Mouse (Mus musculus): ENCODE data around the gene Csn3. TPM values are rescaled to one million over a fixed set of nuclear protein-coding genes. Genes with fewer than 3 reads are reported as not detected.

Csn3 gene
- not detected in 2 replicates for polyA plus RNA-seq (2012; ENCODE audit: insufficient read depth, insufficient read length, low replicate concordance, missing spikeins)

- H3K4me3 ChIP-seq (ENCODE audit: insufficient read depth, low read depth, low read length): no peak within 1 kb of the TSS
- TF ChIP-seq POLR2A (IDR thresholded peaks at IDR 0.05; ENCODE audit: insufficient read depth, low read depth, low read length): no peak
- TF ChIP-seq CTCF (IDR thresholded peaks at IDR 0.05; ENCODE audit: insufficient read depth, low read depth, low read length): no peak
- no peaks in the 10 kb centered on the region for H3K4me1 ChIP-seq (ENCODE audit: control insufficient read depth, insufficient read depth, low read length)
- WGBS: 30% methylated on average over 5 of the region's 5 CpGs
- no peak within 1 kb of the TSS for H3K27ac ChIP-seq (ENCODE audit: insufficient read depth, low read depth, low read length)
These were observed at the start of gene Csn3 for GRCm38 (mm10) chr5:87925372-87925771. Csn3 (plus strand) TSS chr5:87925579.

GRCm38 (mm10) chr5:87884729-87885128 is 40.6 kb upstream of the Csn3 start, which contains the start of gene Odam:
Odam (plus strand) TSS chr5:87885029.
- Histone ChIP-seq H3K27ac (ENCODE audit: insufficient read depth, low read depth, low read length) (no peak within 1 kb of the TSS), H3K4me1 (ENCODE audit: control insufficient read depth, insufficient read depth, low read length) (no peaks in the 10 kb centered on the region), H3K4me3 (ENCODE audit: insufficient read depth, low read depth, low read length) (no peak within 1 kb of the TSS)
- no peak for TF ChIP-seq CTCF (IDR thresholded peaks at IDR 0.05; ENCODE audit: insufficient read depth, low read depth, low read length)
- no peak for TF ChIP-seq POLR2A (IDR thresholded peaks at IDR 0.05; ENCODE audit: insufficient read depth, low read depth, low read length)
- WGBS: 90% methylated on average over 1 of the region's 1 CpGs

DNA sequence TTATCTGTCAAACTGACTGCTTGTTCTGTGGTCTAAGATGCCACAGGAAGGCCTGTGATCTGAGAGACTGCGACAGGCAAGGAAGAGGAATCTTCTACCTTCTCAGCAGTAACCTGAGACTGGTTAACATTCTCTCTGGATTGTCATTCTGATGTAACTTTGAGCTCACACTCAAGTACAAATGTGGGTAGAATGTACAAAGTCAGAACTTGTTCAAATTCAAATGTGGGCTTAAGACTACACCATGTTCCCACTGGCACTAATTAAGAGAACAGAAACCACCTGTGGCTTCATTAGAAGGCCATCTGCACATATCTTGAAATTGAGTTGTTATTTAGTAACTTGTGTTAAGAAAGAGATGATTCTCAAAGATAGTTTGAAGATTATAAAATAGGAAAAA is 6.2 kb downstream of the Csn3 start:
- H3K4me3 ChIP-seq (ENCODE audit: insufficient read depth, low read depth, low read length): no peak overlapping the region
- 63% methylated on average over 1 of the region's 1 CpGs for WGBS
- H3K4me1 ChIP-seq (ENCODE audit: control insufficient read depth, insufficient read depth, low read length): no peaks in the 10 kb centered on the region
- TF ChIP-seq POLR2A (IDR thresholded peaks at IDR 0.05; ENCODE audit: insufficient read depth, low read depth, low read length) (no peak), CTCF (IDR thresholded peaks at IDR 0.05; ENCODE audit: insufficient read depth, low read depth, low read length) (no peak)
- no peak overlapping the region for H3K27ac ChIP-seq (ENCODE audit: insufficient read depth, low read depth, low read length)

DNA sequence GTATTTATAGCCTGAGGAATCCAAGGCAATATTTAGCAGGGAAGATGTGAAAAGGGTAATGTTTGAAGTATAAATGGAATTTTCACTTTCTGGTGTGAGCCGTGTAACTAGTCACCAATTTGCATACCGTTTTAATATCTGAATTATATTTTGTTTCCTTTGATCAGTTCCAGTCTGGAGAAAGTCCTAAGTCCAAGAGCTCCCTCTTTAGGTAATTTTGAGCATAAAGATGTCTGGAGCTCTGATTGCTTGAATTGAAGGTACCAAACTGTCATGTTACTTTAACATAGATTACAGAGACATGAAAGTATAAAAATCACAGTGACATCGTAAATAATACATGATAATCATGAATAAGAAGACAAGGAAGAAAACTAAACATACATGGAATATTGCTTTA is 15.4 kb downstream of the Csn3 start:
- Histone ChIP-seq H3K4me3 (ENCODE audit: insufficient read depth, low read depth, low read length) (no peak overlapping the region), H3K4me1 (ENCODE audit: control insufficient read depth, insufficient read depth, low read length) (no peaks in the 10 kb centered on the region), H3K27ac (ENCODE audit: insufficient read depth, low read depth, low read length) (no peak overlapping the region)
- no peak for TF ChIP-seq POLR2A (IDR thresholded peaks at IDR 0.05; ENCODE audit: insufficient read depth, low read depth, low read length)
- TF ChIP-seq CTCF (IDR thresholded peaks at IDR 0.05; ENCODE audit: insufficient read depth, low read depth, low read length): no peak
- WGBS: 29% methylated on average over 3 of the region's 3 CpGs

- Histone ChIP-seq H3K4me1 (ENCODE audit: control insufficient read depth, insufficient read depth, low read length) (no peaks in the 10 kb centered on the region), H3K4me3 (ENCODE audit: insufficient read depth, low read depth, low read length) (no peak overlapping the region), H3K27ac (ENCODE audit: insufficient read depth, low read depth, low read length) (no peak overlapping the region)
- no peak for TF ChIP-seq CTCF (IDR thresholded peaks at IDR 0.05; ENCODE audit: insufficient read depth, low read depth, low read length)
- TF ChIP-seq POLR2A (IDR thresholded peaks at IDR 0.05; ENCODE audit: insufficient read depth, low read depth, low read length): no peak
These were observed 17.1 kb downstream of the Csn3 start for GRCm38 (mm10) chr5:87942515-87942914.

GRCm38 (mm10) chr5:87951836-87952235 is 26.5 kb downstream of the Csn3 start:
- Histone ChIP-seq H3K27ac (ENCODE audit: insufficient read depth, low read depth, low read length) (no peak overlapping the region), H3K4me1 (ENCODE audit: control insufficient read depth, insufficient read depth, low read length) (no peaks in the 10 kb centered on the region), H3K4me3 (ENCODE audit: insufficient read depth, low read depth, low read length) (no peak overlapping the region)
- TF ChIP-seq POLR2A (IDR thresholded peaks at IDR 0.05; ENCODE audit: insufficient read depth, low read depth, low read length): no peak
- TF ChIP-seq CTCF (IDR thresholded peaks at IDR 0.05; ENCODE audit: insufficient read depth, low read depth, low read length): no peak

GRCm38 (mm10) chr5:87969201-87969600 is 43.8 kb downstream of the Csn3 start, which contains the start of the genes 2310003L06Rik and Gm28434:
2310003L06Rik (plus strand) TSS chr5:87969459.
Gm28434 (plus strand) TSS chr5:87969517.
- TF ChIP-seq CTCF (IDR thresholded peaks at IDR 0.05; ENCODE audit: insufficient read depth, low read depth, low read length) (no peak), POLR2A (IDR thresholded peaks at IDR 0.05; ENCODE audit: insufficient read depth, low read depth, low read length) (no peak)
- WGBS: 46% methylated on average over 2 of the region's 2 CpGs
- H3K4me3 ChIP-seq (ENCODE audit: insufficient read depth, low read depth, low read length): no peak within 1 kb of the TSS
- H3K27ac ChIP-seq (ENCODE audit: insufficient read depth, low read depth, low read length): no peak within 1 kb of the TSS
- no peaks in the 10 kb centered on the region for H3K4me1 ChIP-seq (ENCODE audit: control insufficient read depth, insufficient read depth, low read length)

- 85% methylated on average over 3 of the region's 3 CpGs for WGBS
- H3K4me1 ChIP-seq (ENCODE audit: control insufficient read depth, insufficient read depth, low read length): no peaks in the 10 kb centered on the region
- H3K27ac ChIP-seq (ENCODE audit: insufficient read depth, low read depth, low read length): no peak within 1 kb of the TSS
- no peak for TF ChIP-seq CTCF (IDR thresholded peaks at IDR 0.05; ENCODE audit: insufficient read depth, low read depth, low read length)
- no peak for TF ChIP-seq POLR2A (IDR thresholded peaks at IDR 0.05; ENCODE audit: insufficient read depth, low read depth, low read length)
- H3K4me3 ChIP-seq (ENCODE audit: insufficient read depth, low read depth, low read length): no peak within 1 kb of the TSS
These were observed 53.8 kb downstream of the Csn3 start, which contains the start of gene Cabs1 for GRCm38 (mm10) chr5:87979139-87979538. Cabs1 (plus strand) TSS chr5:87979439.

Other genes with a start within 250 kb of the Csn3 start
- gene Csn2, start 225.9 kb upstream of the Csn3 start, polyA plus RNA-seq (2012; ENCODE audit: insufficient read depth, insufficient read length, low replicate concordance, missing spikeins): not detected in 2 replicates
- not detected in 2 replicates for gene Csn1s2a, start 151.0 kb upstream of the Csn3 start, polyA plus RNA-seq (2012; ENCODE audit: insufficient read depth, insufficient read length, low replicate concordance, missing spikeins)
- not detected in 2 replicates for gene Csn1s2b, start 117.5 kb upstream of the Csn3 start, polyA plus RNA-seq (2012; ENCODE audit: insufficient read depth, insufficient read length, low replicate concordance, missing spikeins)
- not detected in 2 replicates for gene Prr27, start 99.9 kb upstream of the Csn3 start, polyA plus RNA-seq (2012; ENCODE audit: insufficient read depth, insufficient read length, low replicate concordance, missing spikeins)
- gene Odam, start 40.5 kb upstream of the Csn3 start, polyA plus RNA-seq (2012; ENCODE audit: insufficient read depth, insufficient read length, low replicate concordance, missing spikeins): not detected in 2 replicates
- gene 2310003L06Rik, start 43.9 kb downstream of the Csn3 start, polyA plus RNA-seq (2012; ENCODE audit: insufficient read depth, insufficient read length, low replicate concordance, missing spikeins): not detected in 2 replicates
- gene Gm28434, start 43.9 kb downstream of the Csn3 start, polyA plus RNA-seq (2012; ENCODE audit: insufficient read depth, insufficient read length, low replicate concordance, missing spikeins): not detected in 2 replicates
- not detected in 2 replicates for gene Cabs1, start 53.9 kb downstream of the Csn3 start, polyA plus RNA-seq (2012; ENCODE audit: insufficient read depth, insufficient read length, low replicate concordance, missing spikeins)
- gene Smr3a, start 77.0 kb downstream of the Csn3 start, polyA plus RNA-seq (2012; ENCODE audit: insufficient read depth, insufficient read length, low replicate concordance, missing spikeins): not detected in 2 replicates
- gene Smr2, start 161.0 kb downstream of the Csn3 start, polyA plus RNA-seq (2012; ENCODE audit: insufficient read depth, insufficient read length, low replicate concordance, missing spikeins): not detected in 2 replicates
- not detected in 2 replicates for gene Gm11116, start 186.0 kb downstream of the Csn3 start, polyA plus RNA-seq (2012; ENCODE audit: insufficient read depth, insufficient read length, low replicate concordance, missing spikeins)
- gene Gm11115, start 228.5 kb downstream of the Csn3 start, polyA plus RNA-seq (2012; ENCODE audit: insufficient read depth, insufficient read length, low replicate concordance, missing spikeins): not detected in 2 replicates

Data from olfactory bulb, adult 2 months (tissue).